Mouse (Mus musculus) cerebellum, postnatal 25 days (tissue): Measurements from ENCODE around the gene Kcnb1.
"Not testable (repeated sequence)": the region's sequence is repeated elsewhere in the genome, so short reads cannot be mapped to it uniquely, and the experiment has no call there.

Experiments used
- DNase-seq, 2 experiments: peaks; one replicate each; pipeline ENCODE4 v3.0.0; 2021; ENCODE audit warnings: mixed read lengths in 2 of 2

Kcnb1 gene

DNA sequence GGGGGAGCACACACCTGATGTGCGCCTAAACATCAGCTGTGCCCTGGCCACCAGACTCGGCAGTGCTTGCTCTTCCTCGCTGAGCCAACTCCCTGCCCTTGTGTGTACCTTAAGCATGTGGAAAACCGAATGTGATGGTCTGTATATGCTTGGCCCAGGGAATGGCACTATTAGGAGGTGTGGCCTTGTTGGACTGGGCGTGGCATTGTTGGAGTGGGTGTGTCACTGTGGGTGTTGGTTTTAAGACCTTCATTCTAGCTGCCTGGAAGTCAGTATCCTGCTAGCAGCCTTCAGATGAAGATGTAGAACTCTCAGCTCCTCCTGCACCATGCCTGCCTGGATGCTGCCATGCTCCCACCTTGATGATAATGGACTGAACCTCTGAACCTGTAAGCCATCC, 14.7 kb upstream of the Kcnb1 start:
- DNase-seq = not testable (repeated sequence)

DNA sequence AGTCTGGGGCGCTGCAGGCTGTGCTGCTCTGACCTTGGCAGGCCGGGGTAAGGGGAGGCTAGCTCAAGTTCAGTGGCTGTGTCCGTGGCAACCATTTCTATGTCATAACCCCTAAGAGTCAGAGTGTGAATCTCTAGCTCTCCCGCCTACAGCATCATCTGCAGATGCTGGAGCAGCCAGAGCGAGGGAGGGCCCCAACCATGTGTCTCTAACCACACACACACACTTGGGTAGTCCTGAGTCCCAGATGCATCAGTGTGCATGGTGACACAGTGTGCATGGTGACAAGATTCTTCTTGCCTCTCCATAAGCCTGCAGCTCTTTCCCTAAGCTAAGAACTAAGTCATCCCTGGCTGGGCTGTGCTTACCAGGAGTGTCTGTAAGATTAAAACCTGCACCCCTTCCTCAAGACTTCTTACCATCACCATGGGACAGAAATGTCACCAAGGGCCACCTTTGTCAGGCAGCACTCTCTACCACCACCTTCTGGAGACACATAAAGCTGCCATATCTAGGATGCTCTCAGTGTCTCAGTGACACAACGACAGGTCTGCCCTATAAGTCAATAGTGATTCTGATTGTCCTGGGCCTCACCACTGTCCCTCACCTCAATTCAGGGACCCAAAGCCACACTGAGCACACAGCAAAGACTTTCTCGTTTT, 13.7 kb upstream of the Kcnb1 start:
- DNase-seq = no peak

DNA sequence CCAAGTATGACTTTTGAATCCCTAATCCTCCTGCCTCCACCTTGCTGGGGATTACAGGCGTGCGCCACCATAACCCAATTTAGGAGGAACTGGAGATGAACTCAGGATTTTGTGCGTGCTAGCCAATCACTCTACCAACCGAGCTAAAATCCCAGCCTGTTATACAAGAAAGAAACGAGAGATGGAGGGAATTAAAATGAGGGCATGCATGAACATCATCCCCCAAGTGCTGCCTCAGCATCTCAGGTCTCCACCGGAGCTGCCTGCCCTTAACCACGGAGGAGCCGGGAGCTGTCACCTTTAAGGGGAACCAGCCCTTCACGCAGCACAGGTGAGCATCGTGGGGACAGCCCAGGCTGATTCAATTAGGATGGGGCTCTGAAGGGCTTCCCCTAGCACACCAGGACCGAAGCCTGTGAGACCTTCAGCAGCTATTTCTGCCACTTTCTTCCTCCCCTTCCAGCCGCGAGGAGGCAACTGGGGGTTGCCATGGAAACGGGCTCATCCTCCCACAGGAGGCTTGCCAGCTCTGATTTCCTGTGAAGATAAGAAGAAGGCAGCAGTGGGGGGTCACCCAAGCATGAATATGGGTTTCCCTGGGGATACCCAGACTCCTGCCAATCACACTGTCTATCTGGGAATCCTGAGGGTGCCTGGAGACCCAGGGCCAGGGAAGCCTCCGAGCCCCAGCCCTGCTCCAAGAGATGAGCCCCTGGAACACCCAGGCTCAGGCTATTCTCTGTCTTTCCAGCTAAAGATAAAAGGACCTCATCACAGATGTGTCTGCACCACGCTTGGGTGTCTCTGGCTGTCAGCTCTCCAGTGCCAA, 11.7 kb upstream of the Kcnb1 start:
- DNase-seq = peak; percentile 23 to 36

DNA sequence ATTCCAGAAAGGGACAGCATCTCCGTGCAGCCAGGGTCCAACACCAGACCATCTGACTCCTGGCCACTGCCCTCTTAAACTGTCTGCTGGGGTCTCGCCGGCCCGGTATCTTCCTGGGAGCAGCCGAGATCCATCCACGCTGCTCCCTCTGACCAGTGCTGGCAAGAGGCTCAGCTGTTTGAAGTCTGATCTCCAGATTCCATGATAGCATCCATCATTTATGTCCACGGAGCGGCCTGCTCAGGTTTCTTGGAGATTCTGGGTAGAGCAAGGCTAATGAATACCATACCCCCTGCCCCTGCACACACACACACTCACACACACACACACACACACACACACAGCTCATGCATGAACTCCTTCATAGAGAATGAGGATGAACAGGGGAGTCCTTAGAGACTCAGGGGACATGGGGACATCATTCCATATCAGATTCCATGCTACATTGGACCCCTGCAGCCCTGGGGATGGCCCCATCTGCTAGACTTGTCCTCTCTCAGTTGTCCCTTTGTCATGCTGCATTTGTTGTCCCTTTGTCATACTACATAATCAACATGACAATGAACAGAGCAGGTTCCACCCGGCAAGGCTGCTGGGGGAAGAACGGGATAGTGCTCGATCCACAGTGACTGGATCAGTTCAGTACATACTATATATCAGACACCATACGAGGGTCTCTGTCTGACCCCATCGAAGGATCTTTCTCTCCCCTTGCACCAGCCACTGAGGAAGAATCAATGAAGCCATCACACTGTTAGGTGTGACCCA, 8.9 kb upstream of the Kcnb1 start:
- no peak for DNase-seq

DNA sequence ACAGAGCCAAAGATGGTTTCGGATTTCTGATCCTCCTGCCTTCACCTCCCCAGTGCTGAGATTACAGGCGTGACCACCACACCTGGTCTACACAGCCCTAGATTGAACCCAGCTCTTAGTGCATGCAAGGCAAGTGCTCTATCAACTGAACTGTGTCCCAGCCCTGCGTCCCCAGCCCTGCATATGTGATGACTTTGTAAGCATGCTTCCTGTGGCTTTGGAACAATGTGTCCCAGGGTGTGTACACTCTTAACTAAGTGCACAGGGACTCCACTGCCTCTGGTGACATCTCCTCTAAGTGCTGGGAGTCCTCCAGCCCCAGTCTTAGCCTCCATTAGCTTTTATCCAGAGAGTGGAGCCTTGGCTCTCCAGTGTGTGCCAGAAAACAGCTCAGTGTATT, 3.4 kb upstream of the Kcnb1 start:
- no peak for DNase-seq

DNA sequence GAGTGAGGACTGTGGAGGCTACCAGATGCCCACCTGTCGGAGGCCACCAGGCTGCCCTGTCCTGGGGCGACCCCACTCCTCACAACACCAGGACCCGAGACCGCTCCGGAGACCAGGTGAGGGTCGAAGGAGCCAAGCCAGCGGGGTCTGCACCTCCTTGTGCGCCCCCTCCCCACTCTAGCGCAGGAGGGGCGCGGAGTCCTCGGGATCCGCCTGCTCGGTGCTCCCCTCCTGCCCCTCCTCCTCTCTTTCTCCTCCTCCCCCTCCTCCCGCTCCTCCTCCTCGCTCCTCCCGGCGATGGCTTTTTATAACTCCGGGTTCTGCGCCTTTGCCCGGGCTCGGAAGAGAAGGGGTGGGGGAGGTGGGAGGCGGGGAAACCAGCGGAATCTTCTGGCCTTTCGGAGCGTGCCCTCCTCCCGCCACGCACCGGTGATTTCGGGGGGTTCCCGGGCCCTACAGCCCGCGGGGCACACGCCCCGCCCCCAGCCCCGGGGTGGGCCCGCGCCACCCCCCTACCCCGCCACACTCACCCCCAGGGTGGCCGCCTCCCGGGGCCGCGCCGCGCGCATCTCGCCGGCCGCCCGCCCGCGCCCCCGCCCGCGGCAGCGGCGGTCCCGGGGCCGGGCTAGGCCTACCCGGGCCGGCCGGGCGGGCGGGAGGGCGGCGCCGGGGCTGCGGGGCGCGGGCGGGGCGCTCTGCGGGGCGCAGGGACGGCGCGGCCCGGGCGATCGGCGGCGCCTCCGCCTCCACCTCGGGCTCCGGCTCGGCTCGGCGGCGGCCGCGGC, 472 bp downstream of the Kcnb1 start:
- peak; percentile 21 to 31 for DNase-seq

DNA sequence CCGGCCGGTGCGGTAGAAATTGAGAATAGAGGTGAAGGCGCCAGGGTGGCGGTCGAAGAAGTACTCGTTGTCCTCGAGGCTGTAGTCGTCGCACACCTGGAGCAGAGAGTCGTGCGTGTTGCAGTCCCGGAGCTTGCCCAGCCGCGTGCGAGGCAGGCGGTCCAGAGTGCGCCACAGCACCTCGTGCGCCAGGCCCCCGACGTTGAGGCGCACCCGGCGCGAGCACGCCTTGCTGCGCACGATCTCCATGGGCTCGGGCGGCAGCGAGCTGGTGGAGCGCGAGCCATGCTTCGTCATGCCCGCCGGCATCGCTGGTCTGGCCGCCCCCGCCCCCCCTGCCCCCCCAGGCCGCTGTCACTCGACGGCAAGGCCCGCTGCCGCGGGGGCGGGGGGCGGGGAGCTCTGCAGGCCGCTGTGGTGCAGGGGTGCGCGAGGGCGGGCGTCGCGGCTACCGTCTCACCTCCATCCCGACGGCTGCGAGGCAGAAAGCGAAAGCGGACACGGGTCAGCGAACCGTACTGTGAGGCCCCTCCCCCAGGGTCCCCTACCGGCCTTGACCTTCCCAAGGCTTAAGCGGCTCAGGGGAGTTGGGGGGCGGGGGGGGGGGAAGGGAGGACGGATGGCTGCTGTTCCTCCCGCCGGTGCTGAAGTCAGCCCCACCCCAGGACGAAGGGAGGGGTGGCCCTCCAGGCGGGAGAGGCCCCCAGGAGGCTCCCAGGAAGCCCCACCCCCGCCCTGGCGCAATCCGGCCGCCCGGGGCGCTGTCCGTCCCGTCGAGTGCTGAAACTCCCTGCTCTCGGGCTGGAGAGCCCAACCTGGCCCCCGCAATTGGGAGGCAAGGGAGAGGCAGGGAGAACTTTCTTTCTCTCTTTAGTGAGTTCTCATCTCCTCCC, 1.4 kb downstream of the Kcnb1 start:
- DNase-seq = peak in 1 of 2 experiments; percentile 52

DNA sequence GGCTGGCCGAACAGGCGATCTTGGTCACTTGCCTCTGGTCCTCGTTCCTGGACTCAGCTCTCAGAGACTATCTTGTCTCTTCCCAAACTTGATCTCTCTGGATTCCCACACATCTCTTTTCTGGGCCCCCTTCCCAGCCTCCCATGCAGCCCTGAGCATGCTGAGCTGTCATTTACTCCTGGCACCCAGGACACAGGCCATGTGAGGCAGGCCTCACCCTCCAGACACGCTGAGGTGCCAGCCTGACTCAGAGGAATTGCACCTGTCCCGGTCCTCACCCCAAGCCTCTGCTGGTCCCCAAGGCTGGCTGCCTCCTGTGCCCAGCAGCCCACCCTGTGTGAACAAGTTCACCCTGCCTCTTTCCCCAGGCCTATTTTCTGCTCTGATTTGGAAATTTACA, 2.8 kb downstream of the Kcnb1 start:
- DNase-seq = no peak

DNA sequence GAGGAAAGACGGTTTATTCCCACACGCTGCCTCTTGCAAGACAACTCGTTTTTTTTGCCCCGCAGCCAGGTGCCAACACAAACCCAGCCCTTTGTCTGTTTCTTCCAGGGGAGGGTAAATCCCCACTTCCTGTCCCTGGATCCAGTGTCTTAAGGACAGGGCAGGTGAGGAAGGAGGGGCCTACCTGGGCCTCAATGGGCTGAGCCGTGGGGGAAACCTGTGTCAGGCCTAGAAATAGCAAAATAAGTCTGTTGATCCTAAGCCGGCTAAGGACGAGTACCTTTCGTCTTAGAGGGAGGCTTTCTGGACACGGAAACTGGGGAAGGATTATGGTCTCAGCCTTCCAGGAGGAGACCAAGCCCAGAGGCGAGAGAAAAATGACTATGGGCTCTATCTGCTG, 3.4 kb downstream of the Kcnb1 start:
- DNase-seq = no peak

DNA sequence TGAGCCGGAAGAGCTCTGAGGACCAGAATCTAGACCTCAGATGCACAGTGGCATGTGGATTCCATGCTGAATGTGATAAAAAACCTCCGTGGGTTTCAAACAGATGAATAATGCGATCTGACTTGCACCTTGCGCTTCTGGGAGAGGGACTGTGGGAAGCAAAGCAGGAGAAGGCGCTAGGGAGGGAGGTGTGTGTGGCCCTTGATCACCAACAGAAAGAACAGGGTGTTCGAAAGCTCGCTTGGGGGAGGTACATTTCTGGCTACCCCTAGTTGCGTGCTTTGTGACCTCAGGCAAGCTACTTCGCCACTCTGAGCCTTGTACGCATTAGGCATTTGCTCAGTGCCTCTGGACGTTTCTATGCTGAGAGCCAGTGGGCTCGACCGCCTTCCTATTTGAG, 4.0 kb downstream of the Kcnb1 start:
- no peak for DNase-seq

DNA sequence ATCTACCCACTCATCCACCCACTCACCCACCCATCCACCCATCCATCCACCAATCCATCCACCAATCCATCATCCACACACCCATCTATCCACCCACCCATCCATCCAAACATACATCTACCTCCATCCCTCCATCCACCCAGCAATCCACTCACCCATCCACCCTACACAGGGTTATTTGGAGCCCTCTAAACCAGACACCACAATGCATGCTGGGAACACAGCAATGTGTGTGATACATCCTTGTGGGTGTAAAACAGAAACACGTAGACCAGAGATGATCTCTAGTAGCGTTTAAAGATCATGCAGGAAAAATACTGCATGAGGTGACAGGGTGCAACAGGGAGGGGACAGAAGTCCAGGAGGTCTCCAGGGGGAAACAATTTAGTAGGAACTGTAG, 4.5 kb downstream of the Kcnb1 start:
- no peak for DNase-seq

DNA sequence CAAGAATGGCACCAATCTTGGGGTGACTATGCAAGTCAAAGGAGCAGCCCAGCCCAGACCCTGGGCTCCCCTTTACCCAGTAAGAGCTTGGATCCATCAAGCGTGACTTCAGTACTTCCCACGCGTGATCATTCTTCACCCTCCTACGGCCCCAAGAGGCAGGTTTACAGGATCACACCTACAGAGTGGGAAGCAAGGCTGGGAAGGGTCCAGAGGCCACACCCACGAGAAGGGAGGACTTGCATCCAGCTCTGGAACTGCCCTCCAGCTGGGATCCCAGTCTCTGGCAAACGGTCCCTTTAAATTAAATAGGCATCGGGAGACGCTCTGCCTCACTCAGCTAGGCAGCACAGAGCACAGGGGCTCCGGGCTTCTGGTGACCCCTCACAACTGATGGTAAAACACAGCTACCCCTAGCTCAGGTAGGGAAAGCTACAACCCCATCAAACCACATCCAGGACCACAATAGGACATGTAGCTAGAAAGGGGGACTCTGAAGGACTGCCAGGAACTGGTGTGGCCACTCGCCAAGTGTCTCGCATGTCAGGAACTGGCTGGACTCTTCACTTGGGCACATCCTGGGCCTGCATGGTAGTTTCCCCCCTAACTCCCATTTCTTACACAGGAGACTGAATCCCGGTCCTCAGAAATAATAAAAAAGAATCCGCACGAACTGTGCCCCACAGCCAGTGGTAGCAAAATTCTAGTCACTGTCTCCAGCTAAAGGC, 8.1 kb downstream of the Kcnb1 start:
- no peak for DNase-seq

DNA sequence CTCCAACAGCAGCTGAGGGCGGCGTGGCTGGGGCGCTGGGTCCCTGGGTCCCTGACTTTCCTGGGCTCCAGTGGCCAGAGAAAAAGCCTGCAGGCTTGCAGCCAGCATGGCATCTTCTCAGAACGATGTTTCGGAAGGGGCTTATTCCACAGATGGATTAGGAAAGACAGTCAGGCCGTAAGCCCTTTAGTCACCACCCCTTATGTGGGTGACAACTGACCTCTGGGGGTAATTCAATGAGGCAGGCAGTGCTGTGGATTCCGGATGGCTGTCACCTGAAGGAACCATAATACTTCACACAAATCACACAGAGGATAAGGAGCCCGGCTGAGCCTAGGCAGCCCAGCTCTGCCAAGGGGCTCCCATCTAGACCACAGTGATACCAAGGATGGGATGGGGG, 8.9 kb downstream of the Kcnb1 start:
- no peak for DNase-seq

DNA sequence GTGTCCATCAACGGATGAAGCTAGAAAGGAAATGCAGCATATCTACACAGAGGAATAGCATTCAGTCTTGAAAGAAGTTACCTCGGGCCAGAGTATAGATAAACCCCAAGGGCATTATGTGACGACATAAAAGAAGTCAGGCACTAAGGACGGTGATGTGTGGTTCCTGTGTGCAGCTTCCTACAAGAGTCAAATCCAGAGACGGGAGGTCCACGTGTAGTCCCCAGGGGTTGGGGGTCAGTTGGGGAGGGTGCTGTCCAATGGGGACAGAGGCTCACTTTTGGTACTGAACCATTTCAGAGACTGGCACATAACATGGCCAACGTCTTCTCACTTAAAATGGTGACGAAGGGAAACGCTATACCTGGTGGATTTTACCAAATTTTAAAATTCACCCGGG, 10.7 kb downstream of the Kcnb1 start:
- DNase-seq = no peak

DNA sequence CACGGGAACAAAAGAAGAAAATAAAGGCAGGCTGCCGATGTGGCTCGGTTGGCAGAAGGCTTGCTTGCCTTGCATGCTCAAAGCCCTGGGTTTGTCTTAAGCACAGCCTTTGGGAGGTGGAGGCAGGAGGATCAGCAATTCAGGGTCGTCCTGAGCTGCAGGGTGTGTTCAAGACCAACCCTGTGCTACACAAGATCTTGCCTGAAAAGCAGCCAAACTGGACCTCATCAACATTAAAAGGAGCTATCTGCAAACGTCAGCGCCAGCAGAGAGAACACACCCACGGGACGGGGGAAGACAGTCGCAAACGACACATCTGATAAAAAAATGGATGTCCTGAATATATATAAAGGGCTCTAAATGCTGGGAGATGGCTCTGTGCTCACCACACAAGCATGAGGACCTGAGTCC, 12.7 kb downstream of the Kcnb1 start:
- no peak for DNase-seq

DNA sequence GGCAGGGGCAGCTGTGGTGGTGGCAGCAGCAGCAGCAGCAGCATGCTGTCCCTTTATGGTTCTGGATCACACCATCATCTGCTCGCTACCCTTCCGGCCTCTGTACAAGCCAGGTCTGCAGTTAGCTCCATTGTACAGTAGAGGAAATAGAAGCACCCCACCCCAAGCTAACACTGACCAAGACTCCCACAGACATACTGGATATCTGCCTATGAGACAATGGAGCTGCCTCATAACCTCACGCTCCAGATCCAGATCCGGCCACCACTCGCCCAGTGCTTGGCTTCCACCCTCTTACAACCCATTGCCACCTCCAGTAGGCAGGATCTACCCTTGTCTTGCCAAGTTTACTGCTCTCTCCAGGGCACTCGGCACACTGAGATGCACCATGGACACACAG, 14.7 kb downstream of the Kcnb1 start:
- DNase-seq = no peak

DNA sequence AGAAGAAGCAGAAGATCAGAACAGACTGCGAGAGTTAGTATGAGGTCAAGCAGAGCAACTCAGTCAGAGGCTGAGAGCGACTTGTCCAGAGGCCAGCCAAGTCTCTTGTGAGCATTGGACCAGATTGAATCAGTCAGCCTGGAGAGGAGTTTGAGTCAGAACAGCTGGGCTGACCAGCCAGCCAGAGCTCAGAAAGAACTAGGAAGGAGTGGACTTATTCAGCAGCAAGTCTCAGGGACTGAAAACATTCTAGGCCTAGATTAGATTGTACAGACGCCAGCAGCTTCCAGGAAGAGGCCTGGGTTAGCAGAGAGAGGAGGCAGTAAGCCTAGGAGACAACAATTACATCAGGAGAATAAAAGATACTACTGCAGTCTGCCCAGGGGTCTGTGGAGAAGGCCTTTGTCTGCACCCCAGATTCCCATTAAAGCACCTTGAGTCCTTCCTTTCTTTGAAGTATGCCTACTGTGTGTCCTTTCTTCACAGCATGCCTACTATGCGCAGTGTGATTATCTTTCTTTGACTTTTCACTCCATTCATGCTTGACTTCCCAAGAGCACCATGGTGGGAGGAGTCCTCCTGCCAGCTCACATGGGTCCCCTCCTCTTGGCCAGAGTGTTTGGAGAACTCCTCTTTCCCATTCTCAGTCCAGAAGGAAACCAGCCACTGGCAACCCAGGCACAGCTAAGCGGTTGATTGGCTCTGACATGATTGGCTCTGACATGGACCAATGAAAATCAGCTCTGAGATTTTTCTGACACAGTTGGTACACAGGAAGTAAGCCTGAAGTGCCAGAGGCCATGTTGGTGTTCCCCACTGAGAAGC, 16.7 kb downstream of the Kcnb1 start:
- DNase-seq = no peak

DNA sequence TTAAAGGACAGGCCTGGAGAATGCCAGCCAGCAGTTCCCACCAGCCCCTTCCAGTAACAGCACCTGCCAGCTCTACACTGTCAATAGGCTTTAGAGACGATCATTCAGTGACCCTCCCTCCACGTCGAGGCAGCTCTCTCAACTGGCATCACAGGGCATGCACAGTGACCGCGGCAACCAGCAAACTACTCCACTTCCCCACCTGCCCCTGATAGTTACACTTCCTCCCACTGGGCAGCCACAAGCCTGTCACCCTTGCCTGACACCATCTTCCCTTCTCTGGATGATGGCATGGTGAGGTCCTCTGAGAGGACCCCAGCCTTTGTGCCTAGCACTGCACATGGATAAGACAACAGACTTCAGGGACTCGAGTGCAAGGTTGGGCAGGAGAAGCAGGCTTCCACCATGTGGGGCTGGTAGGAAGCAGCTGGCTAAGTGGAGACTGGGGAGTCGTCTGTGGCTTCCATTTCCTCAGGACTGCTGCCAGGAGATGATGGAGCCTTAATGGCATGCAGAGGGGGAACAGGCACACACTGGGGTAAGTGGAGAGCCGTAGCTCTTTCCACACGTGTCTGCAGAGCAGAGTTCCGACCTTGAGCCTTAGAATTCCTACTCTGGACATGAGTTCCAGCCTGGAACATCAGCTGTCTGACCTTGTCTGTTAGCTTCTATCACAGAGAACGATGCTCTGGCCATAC, 22.3 kb downstream of the Kcnb1 start:
- no peak for DNase-seq

DNA sequence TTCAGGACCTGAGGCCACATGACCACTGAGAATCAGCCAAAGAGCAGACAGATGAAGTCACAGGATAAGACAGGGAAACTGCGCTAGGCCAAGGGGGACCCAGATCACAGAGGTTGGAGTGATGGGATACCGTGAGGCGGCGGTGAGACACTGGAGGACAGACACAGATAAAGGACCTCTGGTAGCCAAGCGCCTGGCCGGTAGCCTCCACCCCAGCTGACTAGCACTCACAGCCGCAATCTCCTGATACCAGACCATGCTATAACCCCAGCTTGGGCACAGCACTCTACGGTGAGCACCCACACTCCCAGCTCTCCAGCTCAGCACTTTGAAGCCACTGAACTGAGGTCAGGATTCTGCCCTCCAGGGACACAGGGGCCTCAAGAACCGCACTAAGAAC, 26.4 kb downstream of the Kcnb1 start:
- no peak for DNase-seq

DNA sequence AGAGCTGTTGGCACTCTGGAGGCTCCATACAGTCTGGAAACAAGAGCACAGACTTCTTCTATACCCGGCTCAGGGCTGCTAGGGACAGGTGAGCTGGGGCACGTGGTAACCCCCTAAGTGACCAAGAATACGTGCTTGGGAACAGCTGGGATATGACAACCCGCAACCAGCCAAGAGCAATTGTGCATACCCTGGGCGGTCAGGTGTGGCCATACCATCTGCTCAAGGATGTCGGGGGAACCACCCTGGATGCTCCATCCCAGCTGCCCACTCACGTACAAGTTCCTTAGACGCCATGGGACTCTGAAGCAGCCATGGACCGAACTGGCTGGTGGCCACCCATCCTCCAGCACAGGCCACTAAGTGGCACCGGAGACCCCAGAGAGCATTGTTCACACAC, 26.8 kb downstream of the Kcnb1 start:
- no peak for DNase-seq
